Mouse (Mus musculus) spleen, postnatal 4 days (tissue): ENCODE results near the gene Gm29735.
"Not testable (repeated sequence)": the region's sequence is repeated elsewhere in the genome, so short reads cannot be mapped to it uniquely, and the experiment has no call there.

ENCODE experiments used
- DNase-seq, 2 experiments: peaks; one replicate each; pipeline ENCODE4 v3.0.0; 2022; ENCODE audit warnings: low spot score in 2 of 2

The Gm29735 gene

GRCm38 (mm10) chr7:142157013-142157412, at the start of gene Gm29735:
Gene Gm29735, minus strand, starts transcription at chr7:142157113.
- DNase-seq, result not testable (repeated sequence)

- no peak for DNase-seq
These were observed 48.6 kb upstream of the Gm29735 start for GRCm38 (mm10) chr7:142205488-142205887.

GRCm38 (mm10) chr7:142201064-142201463, 44.2 kb upstream of the Gm29735 start, which contains the start of gene Krtap5-3:
Gene Krtap5-3, plus strand, starts transcription at chr7:142201364.
- DNase-seq, result no peak

- no peak for DNase-seq
These were observed 41.8 kb upstream of the Gm29735 start for GRCm38 (mm10) chr7:142198748-142199147.

GRCm38 (mm10) chr7:142190289-142190688, 33.4 kb upstream of the Gm29735 start, which contains the start of gene Gm10153:
Gene Gm10153, minus strand, starts transcription at chr7:142190389.
- no peak for DNase-seq

GRCm38 (mm10) chr7:142188156-142188555, 31.2 kb upstream of the Gm29735 start:
- no peak for DNase-seq

- DNase-seq, result no peak
These were observed 24.1 kb upstream of the Gm29735 start for GRCm38 (mm10) chr7:142181021-142181420.

- no peak for DNase-seq
These were observed 21.8 kb upstream of the Gm29735 start for GRCm38 (mm10) chr7:142178685-142179084.

- not testable (repeated sequence) for DNase-seq
These were observed 19.0 kb upstream of the Gm29735 start, which contains the start of gene Krtap5-2 for GRCm38 (mm10) chr7:142175905-142176304. Gene Krtap5-2, minus strand, starts transcription at chr7:142176005.

- no peak for DNase-seq
These were observed 12.9 kb upstream of the Gm29735 start for GRCm38 (mm10) chr7:142169836-142170235.

GRCm38 (mm10) chr7:142165639-142166038, 8.7 kb upstream of the Gm29735 start, which contains the start of gene Gm4553:
Gene Gm4553, minus strand, starts transcription at chr7:142165739.
- not testable (repeated sequence) for DNase-seq

- DNase-seq, result no peak
These were observed 2.5 kb upstream of the Gm29735 start for GRCm38 (mm10) chr7:142159366-142159765.

GRCm38 (mm10) chr7:142155308-142155707, 1.6 kb downstream of the Gm29735 start:
- no peak for DNase-seq

GRCm38 (mm10) chr7:142152191-142152590, 4.7 kb downstream of the Gm29735 start:
- no peak for DNase-seq

GRCm38 (mm10) chr7:142148633-142149032, 8.3 kb downstream of the Gm29735 start:
- DNase-seq, result no peak

GRCm38 (mm10) chr7:142146033-142146432, 10.9 kb downstream of the Gm29735 start:
- DNase-seq, result no peak

- no peak for DNase-seq
These were observed 11.4 kb downstream of the Gm29735 start for GRCm38 (mm10) chr7:142145413-142145940.

- DNase-seq, result no peak
These were observed 12.4 kb downstream of the Gm29735 start, which contains the start of gene Gm45337 for GRCm38 (mm10) chr7:142144507-142144906. Gene Gm45337, minus strand, starts transcription at chr7:142144607.

GRCm38 (mm10) chr7:142143506-142144010, 13.4 kb downstream of the Gm29735 start:
- DNase-seq, result not testable (repeated sequence)

- DNase-seq, result no peak
These were observed 16.2 kb downstream of the Gm29735 start for GRCm38 (mm10) chr7:142140696-142141095.

GRCm38 (mm10) chr7:142135934-142136333, 21.0 kb downstream of the Gm29735 start, which contains the start of gene Gm39115:
Gene Gm39115, minus strand, starts transcription at chr7:142136034.
- DNase-seq, result not testable (repeated sequence)

GRCm38 (mm10) chr7:142134206-142134995, 22.5 kb downstream of the Gm29735 start:
- no peak for DNase-seq
